Mouse (Mus musculus) E14TG2a.4 (cell line): ENCODE results near the gene Lpin1.

Experiments
- CTCF ChIP-seq: conservative IDR thresholded peaks from 2 replicates; pipeline ENCODE4 v1.5.1; 2014; ENCODE audit warnings: low read length
- POU5F1 ChIP-seq: IDR thresholded peaks from 2 replicates; pipeline ENCODE4 v1.6.1; 2014; ENCODE audit warnings: low read length, borderline replicate concordance

DNA sequence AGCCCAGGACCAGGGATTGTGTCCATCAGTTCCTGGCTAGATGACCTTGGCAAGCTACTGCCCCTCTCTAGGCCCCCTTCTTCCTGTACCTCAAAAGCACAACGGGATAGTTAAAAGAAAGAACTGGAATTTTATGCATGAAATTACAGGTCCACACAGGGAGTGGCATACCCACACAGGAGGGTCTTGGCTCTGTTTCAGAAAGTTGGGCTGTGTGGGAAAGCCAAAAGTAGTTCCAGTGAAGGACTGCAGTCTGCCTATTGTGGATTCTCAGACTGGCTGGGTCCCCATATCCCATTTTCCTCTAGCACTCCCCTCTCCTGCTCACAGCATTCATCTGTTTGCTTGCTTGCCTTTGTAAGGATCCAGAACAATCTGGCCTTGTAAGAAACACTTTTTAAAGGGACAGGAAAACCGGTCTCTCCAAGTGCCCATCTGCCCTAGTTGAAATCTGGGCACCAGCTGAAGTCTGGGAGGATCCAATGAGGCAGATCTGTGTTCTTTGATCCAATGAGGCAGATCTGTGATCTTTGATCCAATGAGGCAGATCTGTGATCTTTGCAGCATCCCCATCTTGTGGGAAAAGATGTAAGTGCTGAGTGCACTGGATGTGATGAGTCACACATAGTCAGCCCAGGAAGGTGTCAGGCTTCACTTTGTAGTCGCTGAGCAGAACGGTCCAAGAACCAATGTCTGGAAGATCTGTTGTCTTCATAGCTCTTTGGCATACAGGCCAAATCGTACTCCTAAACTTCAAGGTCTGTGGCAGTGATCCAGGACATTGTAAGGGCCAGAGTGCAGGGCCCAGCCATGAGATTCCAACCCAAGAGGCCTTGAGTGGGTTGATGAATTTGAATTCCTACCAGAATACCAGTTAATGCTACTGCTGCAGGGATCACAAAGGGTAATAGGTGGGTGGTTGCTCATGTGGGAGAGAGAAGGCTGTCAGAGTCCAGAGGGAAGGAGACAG, 46.4 kb upstream of the Lpin1 start:
- TF ChIP-seq CTCF (no peak), POU5F1 (no peak)
